Mouse (Mus musculus) heart, embryonic 13.5 days (tissue): ENCODE data around the gene Tsga10ip. TPM values are rescaled to one million over a fixed set of nuclear protein-coding genes. Genes with fewer than 3 reads are reported as not detected.

Experiments
- ATAC-seq: fragments of 200-750 bp; cut with Nextera tagmentation; 2 replicates; pipeline ENCODE4 v1.8.0; 2017; ENCODE audit warnings: moderate TSS enrichment; ENCODE audit not compliant: insufficient number of reproducible peaks, low FRiP score, low TSS enrichment; ENCODE audit errors: extremely low read depth
- H3K27ac ChIP-seq: fragments of 300-500 bp; sonication (generic); replicated peaks from 2 replicates; pipeline ENCODE4 v1.5.1; 2015; ENCODE audit warnings: moderate library complexity, mild to moderate bottlenecking, inconsistent platforms
- H3K27me3 ChIP-seq: fragments of 300-500 bp; sonication (generic); replicated peaks from 2 replicates; pipeline ENCODE4 v1.6.1; 2015; ENCODE audit warnings: mild to moderate bottlenecking, inconsistent platforms
- H3K36me3 ChIP-seq: fragments of 300-500 bp; sonication (generic); 2 replicates; pipeline ENCODE4 v1.6.1; 2015; ENCODE audit warnings: mild to moderate bottlenecking, inconsistent platforms
- H3K4me1 ChIP-seq: fragments of 300-500 bp; sonication (generic); 2 replicates; pipeline ENCODE4 v1.6.1; 2015; ENCODE audit warnings: inconsistent platforms
- H3K4me2 ChIP-seq: fragments of 300-500 bp; sonication (generic); 2 replicates; pipeline ENCODE4 v1.6.1; 2015; ENCODE audit warnings: inconsistent platforms, mild to moderate bottlenecking, moderate library complexity
- H3K4me3 ChIP-seq: fragments of 300-500 bp; sonication (generic); 2 replicates; pipeline ENCODE4 v1.5.1; 2015; ENCODE audit warnings: moderate library complexity, mild to moderate bottlenecking, inconsistent platforms
- H3K9ac ChIP-seq: fragments of 300-500 bp; sonication (generic); 2 replicates; pipeline ENCODE4 v1.6.1; 2015; ENCODE audit warnings: inconsistent platforms, mild to moderate bottlenecking, moderate library complexity
- H3K9me3 ChIP-seq: fragments of 300-500 bp; sonication (generic); 2 replicates; pipeline ENCODE4 v1.6.1; 2016; ENCODE audit warnings: inconsistent platforms
- WGBS: fragments of 180-500 bp; shearing (Covaris S2); methylation state at CpG from one replicate; pipeline ENCODE4 v1.1.7; 2015; ENCODE audit warnings: mixed read lengths; 5-methylcytosine and 5-hydroxymethylcytosine counted together
- polyA plus RNA-seq: library from polyadenylated mRNA; unstranded; fragments of >200 nt; fragmentation: Nextera tagmentation; extraction: Ambion mirVana; gene quantifications from 2 replicates; pipeline ENCODE4 v1.2.1, GENCODE M21; 2015

Gene Tsga10ip
- polyA plus RNA-seq, 1 experiment from 2014 or later = 2.2 TPM

DNA sequence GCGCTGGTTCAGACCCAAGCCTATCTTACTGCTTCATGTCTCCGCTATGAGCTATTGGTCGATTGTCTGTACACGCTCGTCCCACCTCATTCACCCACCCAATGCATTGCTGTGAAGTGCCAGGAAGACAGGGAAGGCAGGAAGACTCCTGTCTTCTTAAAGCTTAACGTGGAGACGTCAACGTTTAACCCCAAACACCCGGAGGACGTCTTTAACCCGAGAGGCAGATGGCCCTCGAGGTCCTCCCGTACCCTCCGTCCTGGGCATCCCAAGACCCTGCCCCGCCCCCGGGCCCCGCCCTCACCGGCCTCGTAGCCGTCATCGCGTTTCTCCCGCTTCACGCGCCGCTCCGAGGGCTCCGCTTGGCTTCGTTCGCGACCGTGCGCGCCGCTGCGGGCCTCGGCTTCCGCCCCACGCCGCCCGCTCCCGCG is 14.3 kb downstream of the Tsga10ip start:
- H3K4me3 ChIP-seq = peak overlapping the region; percentile 100
- peak overlapping the region; percentile 98 for H3K9ac ChIP-seq
- H3K27ac ChIP-seq = peak overlapping the region; percentile 90
- ATAC-seq = peak; percentile 45; the same call in 1 of the 2 replicates
- no peaks in the 10 kb centered on the region for H3K9me3 ChIP-seq
- peak overlapping the region; percentile 90 for H3K4me2 ChIP-seq
- peaks cover 35% of the 10 kb centered on the region for H3K36me3 ChIP-seq
- H3K27me3 ChIP-seq = no peaks in the 10 kb centered on the region
- H3K4me1 ChIP-seq = peaks cover 47% of the 10 kb centered on the region
- WGBS = 1% methylated on average over 41 of the region's 43 CpGs

DNA sequence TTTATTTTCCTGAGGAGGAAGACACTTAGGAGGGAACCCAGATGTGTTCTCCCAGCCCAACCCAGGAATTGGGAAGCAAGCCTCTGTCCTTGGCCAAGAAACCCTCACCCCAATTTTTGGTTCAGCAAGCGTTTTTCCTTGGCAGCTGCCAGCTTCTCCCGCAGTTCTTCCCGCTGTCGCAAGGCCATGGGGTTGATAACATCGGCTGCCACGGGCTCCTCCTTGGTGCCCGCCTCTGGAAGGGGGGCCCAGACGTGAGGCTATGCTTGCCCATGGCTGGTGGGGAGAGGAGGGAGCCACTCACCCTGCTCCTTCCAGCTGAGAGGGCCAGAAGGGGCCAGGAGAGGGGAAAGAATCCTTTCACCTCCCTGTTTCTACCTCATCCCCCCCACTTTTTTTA is 17.6 kb downstream of the Tsga10ip start:
- Histone ChIP-seq H3K27ac (no peak overlapping the region), H3K4me2 (no peak overlapping the region), H3K9ac (no peak overlapping the region), H3K27me3 (no peaks in the 10 kb centered on the region), H3K36me3 (peaks cover 68% of the 10 kb centered on the region), H3K9me3 (no peaks in the 10 kb centered on the region), H3K4me1 (peaks cover 23% of the 10 kb centered on the region), H3K4me3 (no peak overlapping the region)
- WGBS = 90% methylated on average over 8 of the region's 8 CpGs
- no peak for ATAC-seq

DNA sequence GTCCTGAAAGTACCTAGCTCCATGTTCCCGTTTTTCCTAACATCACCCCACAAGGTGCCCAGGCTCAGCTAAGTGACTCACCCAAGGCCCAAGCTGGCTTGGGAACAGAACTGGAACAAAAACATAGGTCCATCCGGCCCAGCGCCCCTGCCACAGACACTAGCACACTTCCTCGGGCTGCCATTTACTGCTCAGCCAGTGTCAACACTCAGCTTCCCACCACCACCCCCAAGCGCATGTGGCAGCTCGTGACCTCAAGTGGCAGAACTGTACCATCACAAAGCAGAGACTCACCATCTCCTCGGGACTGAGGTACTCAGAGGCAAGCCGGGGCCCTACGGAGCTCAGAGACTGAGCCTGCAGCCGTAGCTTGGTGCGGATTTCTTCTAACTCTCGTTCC is 19.0 kb downstream of the Tsga10ip start:
- no peak for ATAC-seq

DNA sequence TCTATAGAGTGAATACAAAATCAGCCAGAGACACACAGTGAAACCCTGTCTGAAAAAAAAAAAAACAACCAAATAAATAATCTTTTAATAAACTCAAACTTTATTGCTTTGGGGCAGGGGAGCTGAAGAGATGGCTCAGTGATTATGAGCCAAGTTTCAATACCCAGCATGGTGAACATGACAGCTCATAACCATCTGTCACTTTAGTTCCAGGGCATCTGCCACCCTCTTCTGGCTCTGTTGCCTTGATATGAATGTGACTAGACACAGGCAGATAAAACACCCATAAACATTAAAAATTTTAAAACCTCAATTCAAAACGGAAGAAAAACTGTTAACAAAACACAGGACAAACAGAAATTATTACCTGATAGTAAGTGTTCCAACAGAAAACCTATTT is 24.9 kb downstream of the Tsga10ip start:
- Histone ChIP-seq H3K4me2 (no peak overlapping the region), H3K4me1 (no peaks in the 10 kb centered on the region), H3K27me3 (no peaks in the 10 kb centered on the region), H3K27ac (no peak overlapping the region), H3K36me3 (peaks cover 89% of the 10 kb centered on the region), H3K9ac (no peak overlapping the region), H3K9me3 (no peaks in the 10 kb centered on the region), H3K4me3 (no peak overlapping the region)
- WGBS = 87% methylated on average over 1 of the region's 1 CpGs
- ATAC-seq = no peak

More for the DNA sequence above, 19.0 kb downstream of the Tsga10ip start:
- 87% methylated on average over 12 of the region's 12 CpGs for WGBS
- H3K27me3 ChIP-seq = no peaks in the 10 kb centered on the region
- no peak overlapping the region for H3K27ac ChIP-seq
- H3K36me3 ChIP-seq = peaks cover 82% of the 10 kb centered on the region
- no peaks in the 10 kb centered on the region for H3K9me3 ChIP-seq
- no peak overlapping the region for H3K4me3 ChIP-seq
- peaks cover 16% of the 10 kb centered on the region for H3K4me1 ChIP-seq
- H3K4me2 ChIP-seq = no peak overlapping the region
- no peak overlapping the region for H3K9ac ChIP-seq

DNA sequence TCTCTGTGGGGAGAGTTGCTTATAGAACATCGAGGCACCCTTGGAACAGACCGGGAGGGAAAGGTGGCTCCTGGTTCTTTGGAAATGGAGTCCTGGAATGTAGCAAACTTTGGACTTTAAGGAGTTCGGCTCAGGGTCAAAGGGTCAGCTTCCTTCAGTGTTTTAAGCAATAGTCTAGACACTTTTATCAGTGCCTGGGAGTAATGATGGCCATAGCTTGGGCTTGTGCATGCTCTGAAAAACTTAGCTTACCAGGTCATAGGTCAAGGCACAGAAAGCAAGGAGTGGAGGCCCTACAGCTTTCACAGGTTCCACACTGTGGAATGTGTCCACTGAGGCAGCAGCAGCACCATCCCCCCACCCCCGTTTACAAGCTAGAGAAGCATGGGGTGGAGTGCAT is 27.6 kb downstream of the Tsga10ip start:
- Histone ChIP-seq H3K36me3 (peaks cover 87% of the 10 kb centered on the region), H3K9me3 (no peaks in the 10 kb centered on the region), H3K27me3 (no peaks in the 10 kb centered on the region), H3K9ac (no peak overlapping the region; the same call in 1 of the 2 replicates), H3K27ac (no peak overlapping the region), H3K4me1 (no peaks in the 10 kb centered on the region), H3K4me3 (no peak overlapping the region), H3K4me2 (no peak overlapping the region)
- WGBS = 63% methylated on average over 4 of the region's 4 CpGs
- ATAC-seq = no peak

DNA sequence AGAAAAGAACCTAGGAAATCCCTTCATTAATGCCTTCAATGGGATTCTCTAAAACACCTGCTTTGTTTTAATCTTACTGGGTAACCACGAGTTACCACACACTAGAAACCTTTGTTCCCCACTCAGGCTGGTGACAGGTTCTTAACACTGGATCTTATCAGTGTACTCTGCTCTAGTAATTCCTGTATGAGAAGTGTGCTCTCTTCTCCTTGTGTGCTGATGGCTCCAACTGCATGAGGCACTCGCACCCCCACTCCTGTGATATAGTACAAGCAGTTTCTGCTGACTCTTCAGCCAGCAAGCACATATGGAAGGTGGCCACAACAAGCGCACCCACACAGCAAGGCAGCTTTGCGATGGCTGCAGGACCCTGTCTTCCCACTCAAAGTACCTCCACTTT is 28.1 kb downstream of the Tsga10ip start:
- peaks cover 87% of the 10 kb centered on the region for H3K36me3 ChIP-seq

DNA sequence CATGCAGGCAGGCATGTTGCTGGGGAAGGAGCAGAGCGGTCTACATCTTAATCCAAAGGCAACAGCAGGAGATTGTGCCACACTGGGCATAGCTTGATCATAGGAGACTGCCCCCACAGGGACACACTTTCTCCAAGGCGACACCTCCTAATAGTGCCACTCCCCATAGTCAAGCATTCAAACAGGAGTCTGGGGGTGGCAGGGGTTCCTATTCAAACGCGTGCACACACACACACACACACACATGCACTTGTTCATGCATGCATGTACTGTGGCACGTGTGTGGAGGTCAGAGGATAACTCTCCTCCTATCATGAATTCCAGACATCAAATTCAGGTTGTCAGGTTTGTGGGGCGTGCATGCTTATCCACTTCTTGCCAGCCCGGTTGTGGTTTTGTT is 29.6 kb downstream of the Tsga10ip start:
- WGBS = 87% methylated on average over 7 of the region's 7 CpGs
- peaks cover 9% of the 10 kb centered on the region for H3K4me1 ChIP-seq

More for the DNA sequence above, 28.1 kb downstream of the Tsga10ip start:
- 59% methylated on average over 4 of the region's 4 CpGs for WGBS
- Histone ChIP-seq H3K4me1 (no peaks in the 10 kb centered on the region), H3K27ac (no peak overlapping the region), H3K4me3 (no peak overlapping the region), H3K9me3 (no peaks in the 10 kb centered on the region), H3K27me3 (no peaks in the 10 kb centered on the region), H3K9ac (no peak overlapping the region), H3K4me2 (no peak overlapping the region)
- no peak for ATAC-seq

DNA sequence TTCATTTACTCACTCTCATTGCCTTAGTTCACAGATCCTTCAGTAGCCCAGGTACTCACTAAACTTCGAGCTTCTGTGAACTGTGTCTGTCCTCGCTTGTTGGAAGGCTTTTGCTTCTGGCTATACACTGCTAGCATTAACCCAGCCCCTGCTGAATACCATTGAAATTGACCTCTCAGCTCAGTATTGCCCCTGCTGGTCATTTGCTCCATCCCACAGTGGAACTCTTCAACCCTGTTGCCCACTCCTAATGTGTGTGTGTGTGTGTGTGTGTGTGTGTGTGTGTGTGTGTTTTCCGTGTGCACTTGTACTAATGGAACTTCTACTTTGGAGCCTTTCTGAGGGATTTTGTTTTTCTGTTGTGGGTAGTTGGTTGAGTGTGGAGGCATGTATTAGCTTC is 31.4 kb downstream of the Tsga10ip start:
- H3K27me3 ChIP-seq = no peaks in the 10 kb centered on the region
- H3K4me1 ChIP-seq = peaks cover 14% of the 10 kb centered on the region
- H3K27ac ChIP-seq = no peak overlapping the region
- H3K9ac ChIP-seq = no peak overlapping the region
- H3K4me2 ChIP-seq = no peak overlapping the region
- no peak for ATAC-seq
- H3K4me3 ChIP-seq = no peak overlapping the region
- WGBS = 73% methylated on average over 3 of the region's 3 CpGs
- H3K36me3 ChIP-seq = peaks cover 68% of the 10 kb centered on the region
- no peaks in the 10 kb centered on the region for H3K9me3 ChIP-seq

More for the DNA sequence above, 29.6 kb downstream of the Tsga10ip start:
- Histone ChIP-seq H3K9me3 (no peaks in the 10 kb centered on the region), H3K36me3 (peaks cover 85% of the 10 kb centered on the region), H3K9ac (no peak overlapping the region), H3K4me2 (no peak overlapping the region), H3K27me3 (no peaks in the 10 kb centered on the region), H3K4me3 (no peak overlapping the region), H3K27ac (no peak overlapping the region)
- ATAC-seq = no peak

DNA sequence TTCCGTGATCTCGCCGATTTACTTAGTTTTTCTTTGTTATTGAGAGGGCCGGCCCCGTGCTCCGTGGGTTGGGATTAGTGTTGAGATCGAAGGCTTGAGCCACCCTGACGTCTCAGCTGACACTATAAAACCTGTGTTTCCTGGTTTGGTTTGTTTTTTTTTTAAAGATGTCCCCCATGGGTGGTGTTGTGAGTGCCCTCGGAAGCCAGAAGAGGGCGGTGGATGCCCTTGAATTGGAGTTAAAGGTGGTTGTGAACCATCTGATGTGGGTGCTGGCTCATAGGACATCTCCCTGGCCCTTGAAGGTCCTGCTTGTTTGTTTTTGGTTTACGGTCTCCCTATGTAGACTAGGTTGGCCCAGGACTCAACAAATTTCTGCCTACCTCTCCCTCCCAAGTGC is 34.9 kb downstream of the Tsga10ip start:
- no peak for ATAC-seq
- H3K9me3 ChIP-seq = no peaks in the 10 kb centered on the region
- H3K36me3 ChIP-seq = peaks cover 68% of the 10 kb centered on the region
- no peaks in the 10 kb centered on the region for H3K27me3 ChIP-seq
- H3K9ac ChIP-seq = peak overlapping the region; percentile 96
- peak overlapping the region; percentile 97 for H3K27ac ChIP-seq
- H3K4me3 ChIP-seq = peak overlapping the region; percentile 100
- H3K4me2 ChIP-seq = peak overlapping the region; percentile 97
- 8% methylated on average over 11 of the region's 11 CpGs for WGBS
- peaks cover 20% of the 10 kb centered on the region for H3K4me1 ChIP-seq

DNA sequence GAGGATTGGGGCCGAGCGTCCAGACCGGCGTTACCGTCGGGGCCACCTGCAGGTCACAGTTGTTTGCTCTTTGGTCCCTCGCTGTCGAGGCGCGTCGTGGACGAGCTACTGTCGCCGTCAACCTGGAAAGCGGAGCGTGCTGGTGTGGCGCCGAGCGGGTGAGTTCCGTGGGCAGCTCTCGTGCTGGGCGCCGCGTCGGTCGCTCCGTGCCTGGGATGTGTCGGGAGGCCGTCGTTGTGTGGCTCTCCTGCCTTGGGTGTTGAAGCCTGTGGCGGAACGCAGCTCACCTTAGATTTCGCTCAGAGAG is 35.3 kb downstream of the Tsga10ip start, which contains the start of gene Banf1:
Gene Banf1 (minus strand): TSS at position 116 of the 307 bp plus-strand sequence.
- peak; percentile 11; the same call in 1 of the 2 replicates for ATAC-seq
- Histone ChIP-seq H3K4me3 (peak within 1 kb of the TSS; percentile 100), H3K27ac (peak within 1 kb of the TSS; percentile 97), H3K4me1 (peaks cover 20% of the 10 kb centered on the region), H3K9ac (peak within 1 kb of the TSS; percentile 96), H3K4me2 (peak within 1 kb of the TSS; percentile 97), H3K9me3 (no peaks in the 10 kb centered on the region), H3K36me3 (peaks cover 64% of the 10 kb centered on the region), H3K27me3 (no peaks in the 10 kb centered on the region)
- under 1% methylated on average over 33 of the region's 33 CpGs for WGBS

DNA sequence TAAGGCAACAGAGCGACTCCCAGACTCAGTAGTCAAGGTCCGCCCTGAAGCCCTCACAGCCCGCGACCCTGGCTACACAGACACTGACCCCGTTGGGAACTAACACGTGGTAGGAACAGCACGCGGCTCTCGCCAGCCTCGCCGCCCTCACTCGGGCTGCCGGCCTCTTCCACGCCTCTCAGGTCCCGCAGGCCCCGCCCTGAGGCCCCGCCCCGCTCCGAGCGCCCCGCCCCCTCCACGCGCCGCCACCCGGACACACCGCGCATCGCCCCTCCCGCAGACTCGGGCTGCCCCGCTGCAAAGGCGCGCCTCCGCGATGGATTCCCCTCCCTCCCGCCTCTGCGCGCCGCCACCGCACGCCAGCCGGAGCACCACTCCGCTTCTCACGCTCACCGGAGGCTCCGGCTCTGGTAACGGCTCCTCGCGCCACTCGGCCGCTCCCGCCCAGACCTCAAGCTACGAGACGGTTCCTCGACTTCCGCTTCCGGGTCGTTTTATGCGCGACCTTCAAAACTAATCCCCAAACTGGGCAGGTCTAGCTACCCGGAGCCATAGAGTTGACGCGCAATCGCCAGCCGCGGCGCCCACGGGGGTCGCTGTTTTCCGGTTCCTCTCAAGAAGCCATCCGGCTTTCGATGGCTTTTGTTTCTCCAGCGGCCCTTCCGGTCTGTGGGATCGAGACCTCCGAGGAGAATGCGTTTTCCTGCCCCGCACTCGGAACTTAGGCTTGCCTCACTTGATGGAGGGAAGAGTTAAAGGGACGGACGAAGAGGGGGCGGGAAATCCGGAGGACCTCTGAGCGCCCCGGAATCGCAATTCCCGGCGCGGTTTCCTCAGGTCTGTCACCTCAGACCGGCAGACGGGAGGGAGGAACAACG is 35.9 kb downstream of the Tsga10ip start, which contains the start of gene Eif1ad:
Gene Eif1ad (plus strand): TSS at position 567 of the 878 bp plus-strand sequence.
- peak within 1 kb of the TSS; percentile 96 for H3K9ac ChIP-seq
- peaks cover 24% of the 10 kb centered on the region for H3K4me1 ChIP-seq
- H3K27ac ChIP-seq = peak within 1 kb of the TSS; percentile 97
- WGBS = under 1% methylated on average over 87 of the region's 92 CpGs
- no peaks in the 10 kb centered on the region for H3K27me3 ChIP-seq
- H3K36me3 ChIP-seq = peaks cover 58% of the 10 kb centered on the region
- H3K4me2 ChIP-seq = peak within 1 kb of the TSS; percentile 97
- no peaks in the 10 kb centered on the region for H3K9me3 ChIP-seq
- ATAC-seq = peak; percentile 83
- H3K4me3 ChIP-seq = peak within 1 kb of the TSS; percentile 100
